Mouse (Mus musculus) embryonic fibroblast, embryonic 13.5 days (primary cell): ENCODE results near the gene Lmna.

Experiments
- CTCF ChIP-seq: IDR thresholded peaks from 2 replicates; pipeline ENCODE4 v1.5.1; 2011; ENCODE audit warnings: mild to moderate bottlenecking, control low read depth, low read length, moderate library complexity, borderline replicate concordance; ENCODE audit not compliant: insufficient read depth
- POLR2A ChIP-seq: IDR thresholded peaks from 2 replicates; pipeline ENCODE4 v1.6.1; 2011; ENCODE audit warnings: low read depth, mild to moderate bottlenecking, control low read depth, low read length, moderate library complexity

GRCm38 (mm10) chr3:88500087-88500486, 9.7 kb downstream of the Lmna start:
- TF ChIP-seq POLR2A (peak; percentile 28; the same call in 1 of the 2 replicates), CTCF (no peak)
